In the genomic region with DNA sequence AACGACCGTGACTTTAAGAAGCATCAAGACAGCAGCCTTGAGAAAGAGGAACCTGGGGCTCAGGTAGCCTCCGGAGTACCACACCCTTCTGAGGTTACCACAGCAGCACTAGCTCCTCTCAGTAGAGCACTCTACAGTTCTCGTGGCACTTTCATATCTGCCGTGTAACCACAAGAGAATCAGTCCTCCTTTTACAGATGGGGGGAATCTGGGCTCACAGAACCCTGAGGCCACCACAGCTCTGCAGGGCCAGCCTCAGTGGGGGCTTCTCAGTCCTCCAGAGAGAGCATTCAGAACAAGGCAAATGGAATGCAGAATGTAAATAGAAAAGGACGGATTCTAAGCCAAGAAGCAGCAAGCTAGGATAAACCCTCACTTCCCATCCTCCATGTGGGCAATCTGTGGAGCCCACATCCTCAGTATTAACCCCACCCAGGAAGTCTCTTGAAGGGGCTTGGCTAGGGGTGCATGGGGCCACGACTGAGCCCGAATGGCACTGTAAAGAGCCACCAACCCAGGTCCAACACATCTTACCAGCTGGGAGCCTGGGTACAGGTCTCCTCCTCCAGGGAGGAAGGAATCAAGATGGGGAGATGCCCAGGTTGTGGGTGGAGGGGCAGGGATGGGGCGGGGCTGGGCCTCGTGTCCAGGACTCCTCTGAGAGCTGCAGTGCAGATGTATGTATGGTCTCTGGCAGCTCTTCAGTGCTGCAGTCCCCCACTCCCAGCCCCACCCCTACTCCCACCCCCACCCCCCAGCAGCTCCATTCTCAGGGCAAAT, we compare ENCODE assay signal across 1 mouse cellular context.
TF ChIP-seq lines count a peak whose summit lies in the region.

No protein-coding gene starts in this region.

TF ChIP-seq in CH12.LX, 34 proteins besides CTCF, POLR2A, EP300 and RAD21 (continued from another document):
- TF ChIP-seq USF1 (IDR thresholded peaks at IDR 0.05; ENCODE audit: low read depth, low read length): no peak
- TF ChIP-seq ZKSCAN1 (IDR thresholded peaks at IDR 0.05; ENCODE audit: borderline replicate concordance, low read depth, low read length): no peak
- TF ChIP-seq IRF4 (IDR thresholded peaks at IDR 0.05; ENCODE audit: low read depth, low read length): peak; percentile 65
- peak; percentile 52; the same call in 1 of the 2 replicates for TF ChIP-seq BHLHE40 (IDR thresholded peaks at IDR 0.05; ENCODE audit: low read depth, low read length)
- TF ChIP-seq ZC3H11A (IDR thresholded peaks at IDR 0.05; ENCODE audit: low read depth, low read length): no peak
- TF ChIP-seq ETS1 (conservative IDR thresholded peaks at IDR 0.05; ENCODE audit: low read depth, low read length): 0 out of 2 replicates have a peak, but pooled peaks have one; percentile 12
- TF ChIP-seq POLR2AphosphoS2 (IDR thresholded peaks at IDR 0.05; ENCODE audit: low read depth, low read length): no peak
- peak; percentile 57; the same call in 1 of the 2 replicates for TF ChIP-seq MYC (IDR thresholded peaks at IDR 0.05; ENCODE audit: low read depth, low read length)
- TF ChIP-seq CHD1 (IDR thresholded peaks at IDR 0.05; ENCODE audit: low read depth, low read length): 0 out of 2 replicates have a peak, but pooled peaks have one; percentile 24
- TF ChIP-seq USF2 (conservative IDR thresholded peaks at IDR 0.05; ENCODE audit: low read depth, low read length): no peak
- TF ChIP-seq ZNF384 (IDR thresholded peaks at IDR 0.05; ENCODE audit: low read depth, low read length): no peak
